Mouse (Mus musculus): ENCODE data around the gene Mtrf1l.

Mtrf1l gene

GRCm38 (mm10) chr10:5823740-5824491, at the start of gene Mtrf1l:
TSS of gene Mtrf1l (minus strand) at chr10:5823910.
- in situ Hi-C loops (cut with MboI; ENCODE audit: unreplicated experiment in 2 of 2), result loop anchor here (10.0 to 25.0 kb wide), 5 partner anchors 637 to 1963 kb away; partner anchors contain the start of genes Ginm1 (in 2 of the 2), Ppil4 (in 2 of the 2) and Mthfd1l (in 1 of the 2)

DNA sequence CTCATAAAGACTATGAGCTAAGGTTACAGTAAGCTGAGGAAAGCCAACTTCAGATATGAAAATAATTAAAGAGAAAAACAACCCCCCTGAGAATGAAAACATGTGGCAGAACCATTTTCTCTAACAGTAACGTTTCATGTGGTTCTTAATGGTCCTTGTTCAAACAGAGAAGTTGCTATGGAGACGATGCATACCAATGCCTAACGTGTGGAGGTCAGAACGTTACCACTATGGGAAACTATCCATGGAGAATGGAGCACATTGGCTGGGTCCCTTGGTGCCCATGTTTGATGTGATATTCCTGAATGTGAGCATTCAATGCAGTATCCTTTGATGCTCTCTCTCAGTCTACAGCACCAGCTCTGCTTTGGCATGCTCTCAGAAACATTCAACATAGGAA, 47.4 kb upstream of the Mtrf1l start:
- in situ Hi-C loops (cut with MboI; ENCODE audit: unreplicated experiment in 2 of 2), result no loop called here

DNA sequence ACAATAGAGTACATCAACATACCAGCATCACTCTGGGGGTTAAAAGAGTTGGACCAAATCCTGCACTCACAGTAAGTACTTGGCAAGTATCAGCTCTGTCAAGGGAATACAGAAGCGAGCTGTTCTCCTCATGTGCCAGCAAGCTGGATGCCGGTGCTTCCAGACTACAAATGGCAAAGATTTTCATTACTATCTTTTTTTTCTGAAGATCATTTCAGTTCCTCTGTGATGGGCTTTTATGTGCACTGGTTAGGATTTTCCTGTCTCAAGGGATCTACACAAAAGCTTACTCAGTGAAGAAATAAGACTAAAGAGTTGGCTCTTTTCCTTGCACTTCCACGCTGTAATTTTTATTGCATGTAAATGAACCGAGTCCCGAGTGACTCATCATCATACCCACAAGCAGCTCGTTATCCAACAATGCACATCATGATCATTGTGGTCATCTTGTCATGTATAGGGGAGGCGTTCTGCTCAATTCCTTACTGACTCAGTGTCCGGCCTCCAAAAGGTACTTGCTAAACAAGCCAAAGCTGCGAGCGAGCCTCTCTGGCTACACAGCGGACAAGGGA, 44.4 kb upstream of the Mtrf1l start:
- in situ Hi-C loops (cut with MboI; ENCODE audit: unreplicated experiment in 2 of 2), result no loop called here

GRCm38 (mm10) chr10:5865996-5866395, 42.3 kb upstream of the Mtrf1l start:
- in situ Hi-C loops (cut with MboI; ENCODE audit: unreplicated experiment in 2 of 2), result no loop called here

DNA sequence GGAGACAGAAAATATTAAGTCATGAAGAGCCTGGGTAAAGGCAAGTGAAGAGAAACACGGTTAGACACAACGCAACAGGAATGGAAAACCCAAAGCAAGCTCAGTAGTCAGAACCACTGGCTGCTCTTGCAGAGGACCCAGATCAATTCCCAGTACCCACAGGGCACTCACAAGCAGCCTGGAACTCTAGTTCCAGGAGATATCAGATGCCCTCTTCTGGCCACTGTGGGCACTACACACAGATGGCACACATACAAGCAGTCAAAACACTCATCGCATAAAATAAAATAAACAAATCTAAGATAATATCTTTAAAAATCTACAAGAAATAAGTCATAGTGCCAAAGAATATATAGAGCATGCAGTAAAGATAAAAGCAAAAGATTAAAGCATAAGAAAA, 39.0 kb upstream of the Mtrf1l start:
- in situ Hi-C loops (cut with MboI; ENCODE audit: unreplicated experiment in 2 of 2), result no loop called here

GRCm38 (mm10) chr10:5860849-5861248, 37.1 kb upstream of the Mtrf1l start:
- in situ Hi-C loops (cut with MboI; ENCODE audit: unreplicated experiment in 2 of 2), result no loop called here

GRCm38 (mm10) chr10:5859729-5860128, 36.0 kb upstream of the Mtrf1l start:
- in situ Hi-C loops (cut with MboI; ENCODE audit: unreplicated experiment in 2 of 2), result no loop called here

DNA sequence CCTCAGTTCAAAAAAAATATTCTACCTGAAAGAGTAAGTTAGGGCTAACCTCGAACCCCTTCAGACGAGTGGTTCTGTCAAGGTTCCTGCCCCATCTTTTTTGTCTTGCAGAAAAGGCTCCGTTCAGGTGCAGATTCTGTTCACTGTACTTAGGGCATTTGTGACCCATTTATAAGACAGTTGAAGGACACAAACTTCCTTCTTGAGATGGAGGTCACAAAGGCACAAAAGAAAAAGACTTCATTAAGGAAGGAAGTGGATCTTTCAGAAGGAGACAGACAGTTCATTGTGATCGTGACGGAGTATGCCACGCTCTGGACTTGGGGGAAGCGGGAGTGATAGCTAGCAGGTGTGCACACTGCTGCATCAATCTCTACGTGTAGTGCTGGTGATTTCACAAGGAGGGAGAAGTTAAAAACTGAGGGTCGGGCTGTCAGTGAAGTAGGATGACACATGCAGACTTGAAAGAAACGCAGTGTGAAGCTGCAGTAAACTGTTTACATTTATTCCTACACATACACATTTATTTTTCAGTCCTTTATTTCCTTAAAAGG, 34.4 kb upstream of the Mtrf1l start:
- in situ Hi-C loops (cut with MboI; ENCODE audit: unreplicated experiment in 2 of 2), result no loop called here

- in situ Hi-C loops (cut with MboI; ENCODE audit: unreplicated experiment in 2 of 2), result no loop called here
These were observed 29.7 kb upstream of the Mtrf1l start for GRCm38 (mm10) chr10:5853290-5853868.

- in situ Hi-C loops (cut with MboI; ENCODE audit: unreplicated experiment in 2 of 2), result loop anchor here in 1 of 2 experiments (5.0 kb wide), 1 partner anchor 365 kb away; no protein-coding TSS in a partner anchor
These were observed 23.2 kb upstream of the Mtrf1l start for GRCm38 (mm10) chr10:5846939-5847338.

DNA sequence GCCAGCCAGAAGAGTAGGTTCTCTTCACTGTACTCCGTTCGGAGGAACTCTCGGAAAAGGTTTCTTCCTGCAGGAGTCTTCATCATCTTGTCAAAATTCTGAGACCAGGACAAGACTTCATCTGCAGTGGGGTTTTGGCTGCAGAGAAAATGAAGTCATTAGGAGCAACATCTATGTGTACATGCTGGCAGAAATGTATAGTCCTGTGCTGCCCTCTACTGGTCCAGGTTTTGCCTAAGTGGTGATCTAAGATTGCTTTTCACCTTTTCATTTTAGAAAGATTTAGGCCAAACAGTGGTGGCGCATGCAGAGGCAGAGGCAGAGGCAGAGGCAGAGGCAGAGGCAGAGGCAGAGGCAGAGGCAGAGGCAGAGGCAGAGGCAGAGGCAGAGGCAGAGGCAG, 17.7 kb upstream of the Mtrf1l start:
- in situ Hi-C loops (cut with MboI; ENCODE audit: unreplicated experiment in 2 of 2), result loop anchor here in 1 of 2 experiments (5.0 kb wide), 2 partner anchors 39 to 239 kb away; no protein-coding TSS in a partner anchor

DNA sequence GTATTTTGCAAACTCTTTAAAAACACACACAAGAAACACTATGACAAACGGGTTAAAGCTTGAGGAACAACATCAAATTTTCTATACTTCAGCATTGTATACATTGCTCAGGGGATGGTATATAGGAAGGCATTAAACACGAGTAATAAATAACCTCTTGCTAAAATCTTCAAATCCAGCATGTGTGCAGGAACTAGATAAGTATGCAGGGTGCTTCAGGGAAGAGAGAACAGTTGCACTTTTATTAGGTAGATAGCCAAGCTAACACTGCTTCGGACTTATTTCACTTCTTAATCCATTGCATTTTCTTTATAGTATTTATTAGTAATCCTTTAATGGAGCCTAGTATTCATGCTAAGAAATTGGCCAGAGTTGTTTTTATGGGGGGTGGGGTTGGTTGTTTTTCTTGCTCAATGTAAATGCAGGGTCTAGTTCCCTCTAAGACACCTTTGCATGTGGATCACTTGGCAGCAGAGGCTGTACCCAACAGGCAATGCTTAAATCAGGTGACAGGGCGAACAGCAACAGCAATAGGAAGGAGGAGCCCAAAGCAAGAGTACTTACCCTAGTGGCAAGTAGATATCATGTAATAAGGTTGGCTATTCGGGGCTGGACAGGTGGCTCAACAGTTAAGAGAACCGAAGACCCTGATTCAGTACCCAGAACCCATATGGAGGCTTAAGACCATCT, 2.8 kb upstream of the Mtrf1l start:
- in situ Hi-C loops (cut with MboI; ENCODE audit: unreplicated experiment in 2 of 2), result loop anchor here in 1 of 2 experiments (10.0 kb wide), 1 partner anchor 1852 kb away; the partner anchor contains the start of gene Mthfd1l

DNA sequence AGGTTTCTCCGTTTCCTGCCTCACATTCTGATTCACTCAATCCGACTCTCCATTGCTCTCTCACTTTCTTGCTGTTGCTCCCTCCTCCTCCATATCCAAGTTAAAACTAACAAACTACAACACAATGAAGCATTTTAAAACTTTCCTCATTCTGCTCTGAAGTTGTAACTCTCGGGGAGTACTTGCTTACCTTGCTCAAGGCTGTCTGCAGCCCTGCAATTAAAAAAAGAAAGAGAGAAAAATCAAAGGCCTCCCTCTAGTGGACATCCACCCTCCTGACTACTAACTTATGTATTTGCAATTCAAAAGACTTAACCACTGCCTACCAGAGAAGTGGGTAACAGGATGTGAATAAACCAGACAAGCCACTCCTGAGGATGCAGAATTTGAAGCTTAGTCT, 1.1 kb upstream of the Mtrf1l start:
- in situ Hi-C loops (cut with MboI; ENCODE audit: unreplicated experiment in 2 of 2), result loop anchor here (10.0 to 25.0 kb wide), 5 partner anchors 637 to 1963 kb away; partner anchors contain the start of genes Ginm1 (in 2 of the 2), Ppil4 (in 2 of the 2) and Mthfd1l (in 1 of the 2)

- in situ Hi-C loops (cut with MboI; ENCODE audit: unreplicated experiment in 2 of 2), result loop anchor here (10.0 to 25.0 kb wide), 5 partner anchors 636 to 1964 kb away; partner anchors contain the start of genes Ginm1 (in 2 of the 2), Ppil4 (in 2 of the 2) and Mthfd1l (in 1 of the 2)
These were observed 395 bp downstream of the Mtrf1l start for GRCm38 (mm10) chr10:5823291-5823739.

DNA sequence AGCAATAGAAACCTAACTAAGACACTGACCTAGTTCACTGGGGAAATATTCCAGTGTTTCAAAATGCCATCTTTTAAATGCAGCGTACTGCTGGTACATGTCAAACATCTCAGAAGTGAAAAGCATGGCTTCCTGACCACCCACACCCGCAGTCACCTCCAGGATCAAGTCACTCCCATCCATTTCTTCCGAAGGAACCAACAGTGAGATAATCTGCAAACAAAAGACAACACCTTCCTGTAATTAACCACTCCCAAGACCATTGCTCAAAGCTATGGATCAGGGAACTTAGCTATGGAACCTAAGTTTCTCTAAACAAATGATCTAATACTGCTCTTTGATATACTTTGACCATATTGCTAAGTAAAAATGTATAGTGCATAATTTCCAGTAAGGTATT, 4.9 kb downstream of the Mtrf1l start:
- in situ Hi-C loops (cut with MboI; ENCODE audit: unreplicated experiment in 2 of 2), result loop anchor here (10.0 to 25.0 kb wide), 5 partner anchors 631 to 1969 kb away; partner anchors contain the start of genes Ginm1 (in 2 of the 2) and Ppil4 (in 2 of the 2)

- in situ Hi-C loops (cut with MboI; ENCODE audit: unreplicated experiment in 2 of 2), result loop anchor here (10.0 to 25.0 kb wide), 5 partner anchors 629 to 1971 kb away; partner anchors contain the start of genes Ginm1 (in 2 of the 2) and Ppil4 (in 2 of the 2)
These were observed 7.7 kb downstream of the Mtrf1l start for GRCm38 (mm10) chr10:5815968-5816367.

- in situ Hi-C loops (cut with MboI; ENCODE audit: unreplicated experiment in 2 of 2), result loop anchor here (10.0 to 25.0 kb wide), 5 partner anchors 626 to 1974 kb away; partner anchors contain the start of genes Ginm1 (in 2 of the 2) and Ppil4 (in 2 of the 2)
These were observed 10.0 kb downstream of the Mtrf1l start for GRCm38 (mm10) chr10:5813724-5814123.

DNA sequence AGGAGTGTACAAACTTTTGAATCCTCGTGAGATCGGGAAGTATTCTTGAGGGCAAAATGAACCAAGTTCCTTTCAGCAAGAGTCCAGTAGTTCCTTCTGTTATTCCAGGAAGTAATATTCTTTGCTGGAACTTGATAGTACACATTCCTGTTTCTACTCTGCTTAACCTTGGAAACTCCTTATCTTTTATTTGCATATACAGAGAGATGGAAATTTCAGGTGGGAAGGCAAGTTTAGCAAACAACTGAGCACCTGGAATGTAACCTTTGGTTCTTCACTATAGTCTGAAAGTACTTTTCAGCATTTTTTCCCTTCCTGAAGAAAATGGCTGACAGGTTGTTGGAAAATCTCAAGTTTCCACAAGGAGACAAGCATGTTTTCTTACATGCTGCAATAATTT, 16.0 kb downstream of the Mtrf1l start:
- in situ Hi-C loops (cut with MboI; ENCODE audit: unreplicated experiment in 2 of 2), result loop anchor here (10.0 to 25.0 kb wide), 5 partner anchors 603 to 1980 kb away; partner anchors contain the start of genes Ginm1 (in 2 of the 2) and Ppil4 (in 2 of the 2)

DNA sequence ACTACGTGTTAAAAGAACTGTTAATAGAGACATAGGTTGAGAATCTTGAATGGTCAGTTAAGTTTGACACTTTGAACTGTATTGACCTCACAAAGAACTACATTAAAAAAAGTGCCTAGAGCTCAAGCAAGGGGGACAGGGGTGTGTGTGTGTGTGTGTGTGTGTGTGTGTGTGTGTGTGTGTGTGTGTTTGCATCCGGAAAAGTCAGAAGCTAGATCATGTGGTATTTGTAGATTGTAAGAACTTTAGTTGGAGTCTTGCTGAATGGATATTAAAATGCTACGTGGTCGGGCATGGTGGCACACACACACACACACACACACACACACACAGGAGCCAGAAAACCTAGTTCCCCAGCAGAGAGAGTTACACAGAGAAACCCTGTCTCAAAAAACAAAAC, 16.7 kb downstream of the Mtrf1l start:
- in situ Hi-C loops (cut with MboI; ENCODE audit: unreplicated experiment in 2 of 2), result loop anchor here (10.0 to 25.0 kb wide), 5 partner anchors 602 to 1980 kb away; partner anchors contain the start of genes Ginm1 (in 2 of the 2) and Ppil4 (in 2 of the 2)

All from v-Abl transformed pro-B cells (cell line).